Mouse (Mus musculus) midbrain, embryonic 16.5 days (tissue): ENCODE measurements around the gene Zbtb20. TPM values are rescaled to one million over a fixed set of nuclear protein-coding genes. Genes with fewer than 3 reads are reported as not detected.

ENCODE experiments used
- ATAC-seq: fragments of 200-750 bp; cut with Nextera tagmentation; 2 replicates; pipeline ENCODE4 v1.8.0; 2017; ENCODE audit warnings: moderate TSS enrichment
- H3K27ac ChIP-seq: fragments of 300-500 bp; sonication (generic); 2 replicates; pipeline ENCODE4 v1.5.1; 2014; ENCODE audit warnings: mild to moderate bottlenecking, low read length, mixed read lengths
- H3K27me3 ChIP-seq: fragments of 300-500 bp; sonication (generic); 2 replicates; pipeline ENCODE4 v1.6.1; 2014; ENCODE audit warnings: low read depth, low read length, mixed read lengths; ENCODE audit not compliant: control insufficient read depth, insufficient read depth
- H3K36me3 ChIP-seq: fragments of 300-500 bp; sonication (generic); 2 replicates; pipeline ENCODE4 v1.6.1; 2014; ENCODE audit warnings: mild to moderate bottlenecking, low read length, moderate library complexity, mixed read lengths; ENCODE audit not compliant: control insufficient read depth, insufficient read depth
- H3K4me1 ChIP-seq: fragments of 300-500 bp; sonication (generic); 2 replicates; pipeline ENCODE4 v1.6.1; 2014; ENCODE audit warnings: mild to moderate bottlenecking, low read length, mixed read lengths; ENCODE audit not compliant: control insufficient read depth, insufficient read depth
- H3K4me2 ChIP-seq: fragments of 300-500 bp; sonication (generic); 2 replicates; pipeline ENCODE4 v1.6.1; 2014; ENCODE audit warnings: mild to moderate bottlenecking, low read length, mixed read lengths
- H3K4me3 ChIP-seq: fragments of 300-500 bp; sonication (generic); 2 replicates; pipeline ENCODE4 v1.5.1; 2014; ENCODE audit warnings: low read depth, mild to moderate bottlenecking, low read length, moderate library complexity, mixed read lengths
- H3K9ac ChIP-seq: fragments of 300-500 bp; sonication (generic); 2 replicates; pipeline ENCODE4 v1.6.1; 2014; ENCODE audit warnings: low read depth, low read length, mixed read lengths
- H3K9me3 ChIP-seq: fragments of 300-500 bp; sonication (generic); replicated peaks from 2 replicates; pipeline ENCODE4 v1.6.1; 2014; ENCODE audit warnings: mild to moderate bottlenecking, low read length, mixed read lengths; ENCODE audit not compliant: control insufficient read depth, poor library complexity, severe bottlenecking
- whole genome bisulfite sequencing: fragments of 180-500 bp; shearing (Covaris S2); extraction: QIAGEN DNeasy Blood & Tissue Kit; methylation state at CpG from one replicate; pipeline ENCODE4 v1.1.7; 2014; 5-methylcytosine and 5-hydroxymethylcytosine counted together
- polyA plus RNA-seq: library from polyadenylated mRNA; unstranded; fragments of >200 nt; fragmentation: Nextera tagmentation; extraction: Ambion mirVana; gene quantifications from 2 replicates; pipeline ENCODE4 v1.2.1, GENCODE M21; 2015

The Zbtb20 gene
- polyA plus RNA-seq, 1 experiment from 2014 or later: 60.7 TPM

GRCm38 (mm10) chr16:42873942-42874341, 1.7 kb upstream of the Zbtb20 start:
- no peak for ATAC-seq
- Histone ChIP-seq H3K4me1 (peaks cover 7% of the 10 kb centered on the region), H3K27me3 (no peaks in the 10 kb centered on the region), H3K27ac (no peak overlapping the region), H3K4me2 (no peak overlapping the region), H3K4me3 (no peak overlapping the region), H3K9ac (no peak overlapping the region), H3K9me3 (no peaks in the 10 kb centered on the region), H3K36me3 (no peaks in the 10 kb centered on the region)
- WGBS: 54% methylated on average over 3 of the region's 3 CpGs

- Histone ChIP-seq H3K4me2 (peak overlapping the region; percentile 61), H3K4me1 (peaks cover 7% of the 10 kb centered on the region), H3K27me3 (no peaks in the 10 kb centered on the region), H3K9me3 (no peaks in the 10 kb centered on the region), H3K27ac (peak overlapping the region; percentile 95), H3K4me3 (peak overlapping the region; percentile 53), H3K36me3 (no peaks in the 10 kb centered on the region), H3K9ac (peak overlapping the region; percentile 70)
- no peak for ATAC-seq
- 0% methylated on average over 5 of the region's 5 CpGs for WGBS
These were observed 1.2 kb upstream of the Zbtb20 start for GRCm38 (mm10) chr16:42874456-42874855.

- Histone ChIP-seq H3K9ac (peak overlapping the region; percentile 70), H3K4me1 (peaks cover 7% of the 10 kb centered on the region), H3K4me3 (peak overlapping the region; percentile 59), H3K27me3 (no peaks in the 10 kb centered on the region), H3K4me2 (peak overlapping the region; percentile 61), H3K36me3 (no peaks in the 10 kb centered on the region), H3K9me3 (no peaks in the 10 kb centered on the region), H3K27ac (peak overlapping the region; percentile 95)
- under 1% methylated on average over 54 of the region's 54 CpGs for WGBS
- ATAC-seq: peak; percentile 98
These were observed 500 bp upstream of the Zbtb20 start for GRCm38 (mm10) chr16:42874910-42875851.

- Histone ChIP-seq H3K4me1 (peaks cover 7% of the 10 kb centered on the region), H3K36me3 (no peaks in the 10 kb centered on the region), H3K9ac (peak overlapping the region; percentile 57), H3K27ac (peak overlapping the region; percentile 84), H3K4me3 (peak overlapping the region; percentile 59), H3K27me3 (no peaks in the 10 kb centered on the region), H3K9me3 (no peaks in the 10 kb centered on the region), H3K4me2 (peak overlapping the region; percentile 84)
- ATAC-seq: peak; percentile 22
- 2% methylated on average over 14 of the region's 62 CpGs for WGBS
These were observed 630 bp downstream of the Zbtb20 start for GRCm38 (mm10) chr16:42876021-42877000.

- no peak overlapping the region for H3K9ac ChIP-seq
- peaks cover 5% of the 10 kb centered on the region for H3K4me1 ChIP-seq
- WGBS: 68% methylated on average over 3 of the region's 3 CpGs
- H3K4me3 ChIP-seq: no peak overlapping the region
- H3K27me3 ChIP-seq: no peaks in the 10 kb centered on the region
- no peak overlapping the region for H3K27ac ChIP-seq
- no peak for ATAC-seq
- H3K9me3 ChIP-seq: no peaks in the 10 kb centered on the region
- no peak overlapping the region for H3K4me2 ChIP-seq
- no peaks in the 10 kb centered on the region for H3K36me3 ChIP-seq
These were observed 4.4 kb downstream of the Zbtb20 start for GRCm38 (mm10) chr16:42880046-42880445.

- no peak overlapping the region for H3K9ac ChIP-seq
- no peaks in the 10 kb centered on the region for H3K4me1 ChIP-seq
- H3K27ac ChIP-seq: no peak overlapping the region
- ATAC-seq: no peak
- H3K27me3 ChIP-seq: no peaks in the 10 kb centered on the region
- H3K4me3 ChIP-seq: no peak overlapping the region
- H3K4me2 ChIP-seq: no peak overlapping the region
- H3K36me3 ChIP-seq: no peaks in the 10 kb centered on the region
- no peaks in the 10 kb centered on the region for H3K9me3 ChIP-seq
- 68% methylated on average over 2 of the region's 2 CpGs for WGBS
These were observed 9.9 kb downstream of the Zbtb20 start for GRCm38 (mm10) chr16:42885538-42885937.

- ATAC-seq: no peak
- no peak overlapping the region for H3K4me3 ChIP-seq
- no peak overlapping the region for H3K4me2 ChIP-seq
- no peaks in the 10 kb centered on the region for H3K4me1 ChIP-seq
- H3K36me3 ChIP-seq: no peaks in the 10 kb centered on the region
- no peaks in the 10 kb centered on the region for H3K27me3 ChIP-seq
- no peaks in the 10 kb centered on the region for H3K9me3 ChIP-seq
- H3K27ac ChIP-seq: no peak overlapping the region
- no peak overlapping the region for H3K9ac ChIP-seq
- 79% methylated on average over 7 of the region's 7 CpGs for WGBS
These were observed 10.3 kb downstream of the Zbtb20 start for GRCm38 (mm10) chr16:42885964-42886363.

GRCm38 (mm10) chr16:42897125-42897693, 21.5 kb downstream of the Zbtb20 start:
- Histone ChIP-seq H3K27ac (no peak overlapping the region), H3K9ac (no peak overlapping the region), H3K9me3 (no peaks in the 10 kb centered on the region), H3K4me2 (no peak overlapping the region), H3K36me3 (no peaks in the 10 kb centered on the region), H3K4me1 (no peaks in the 10 kb centered on the region), H3K27me3 (no peaks in the 10 kb centered on the region), H3K4me3 (no peak overlapping the region)
- ATAC-seq: no peak
- 90% methylated on average over 3 of the region's 3 CpGs for WGBS
